Mouse (Mus musculus) gastrocnemius, adult 18-20 months (tissue): ENCODE measurements around the gene Gm6525. TPM values are rescaled to one million over a fixed set of nuclear protein-coding genes. Genes with fewer than 3 reads are reported as not detected.

Experiments used
- DNase-seq: peaks from one replicate; pipeline ENCODE4 v3.0.0; 2021; ENCODE audit warnings: low spot score
- total RNA-seq, 2 experiments: library from RNA; stranded (reverse); gene quantifications; 2 replicates each; pipeline ENCODE4 v1.2.3; 2021

Gene Gm6525
- total RNA-seq, 2 experiments from 2014 or later, result not detected

- DNase-seq, result no peak
Observed at GRCm38 (mm10) chr3:84169393-84170005, 4.4 kb upstream of the Gm6525 start.

- DNase-seq, result no peak
Observed at GRCm38 (mm10) chr3:84172406-84172805, 1.5 kb upstream of the Gm6525 start.

- peak; percentile 71 for DNase-seq
Observed at GRCm38 (mm10) chr3:84175337-84176315, 1.7 kb downstream of the Gm6525 start.

- no peak for DNase-seq
Observed at GRCm38 (mm10) chr3:84177834-84178233, 3.9 kb downstream of the Gm6525 start.

- DNase-seq, result no peak
Observed at GRCm38 (mm10) chr3:84180304-84180703, 6.4 kb downstream of the Gm6525 start.

GRCm38 (mm10) chr3:84181102-84181501 is 7.2 kb downstream of the Gm6525 start:
- DNase-seq, result no peak

- no peak for DNase-seq
Observed at GRCm38 (mm10) chr3:84181717-84182116, 7.8 kb downstream of the Gm6525 start.

- no peak for DNase-seq
Observed at GRCm38 (mm10) chr3:84189629-84190173, 15.8 kb downstream of the Gm6525 start.

GRCm38 (mm10) chr3:84190513-84191061 is 16.7 kb downstream of the Gm6525 start:
- DNase-seq, result no peak

GRCm38 (mm10) chr3:84191141-84191881 is 17.4 kb downstream of the Gm6525 start:
- no peak for DNase-seq

GRCm38 (mm10) chr3:84193881-84194280 is 20.0 kb downstream of the Gm6525 start:
- no peak for DNase-seq

- DNase-seq, result no peak
Observed at GRCm38 (mm10) chr3:84198229-84198628, 24.3 kb downstream of the Gm6525 start.

- DNase-seq, result no peak
Observed at GRCm38 (mm10) chr3:84199516-84199915, 25.6 kb downstream of the Gm6525 start.

- peak; percentile 27 for DNase-seq
Observed at GRCm38 (mm10) chr3:84200559-84201420, 26.9 kb downstream of the Gm6525 start.

GRCm38 (mm10) chr3:84204640-84205039 is 30.7 kb downstream of the Gm6525 start:
- no peak for DNase-seq

GRCm38 (mm10) chr3:84205650-84206049 is 31.7 kb downstream of the Gm6525 start:
- no peak for DNase-seq

- DNase-seq, result no peak
Observed at GRCm38 (mm10) chr3:84206106-84206505, 32.2 kb downstream of the Gm6525 start.

- peak; percentile 43 for DNase-seq
Observed at GRCm38 (mm10) chr3:84207366-84207765, 33.5 kb downstream of the Gm6525 start.

- no peak for DNase-seq
Observed at GRCm38 (mm10) chr3:84208475-84208874, 34.6 kb downstream of the Gm6525 start.

GRCm38 (mm10) chr3:84208917-84209513 is 35.1 kb downstream of the Gm6525 start:
- no peak for DNase-seq
